Mouse (Mus musculus): ENCODE data around the gene Uts2b. TPM values are rescaled to one million over a fixed set of nuclear protein-coding genes. Genes with fewer than 3 reads are reported as not detected.

Uts2b gene
- total and polyA plus RNA-seq, 3 experiments = not detected

- Histone ChIP-seq H3K27ac (ENCODE audit: control insufficient read depth, low read depth, low read length) (no peak overlapping the region), H3K27me3 (ENCODE audit: control insufficient read depth in 1 of 2, insufficient read depth in 2 of 2, low read length in 2 of 2) (no peaks in the 10 kb centered on the region), H3K9ac (ENCODE audit: control insufficient read depth, low read depth, low read length, poor library complexity, severe bottlenecking) (no peak overlapping the region), H3K36me3 (ENCODE audit: control insufficient read depth in 1 of 2, insufficient read depth in 2 of 2, low read length in 2 of 2) (peaks cover 0 to 5% of the 10 kb centered on the region in 2 experiments; a peak in 2 of 4 replicates), H3K9me3 (replicated peaks; ENCODE audit: insufficient read depth, low read length) (no peaks in the 10 kb centered on the region), H3K4me3 (ENCODE audit: control insufficient read depth in 1 of 2, insufficient read depth in 1 of 2, low read depth in 2 of 2, low read length in 2 of 2) (no peak overlapping the region), H3K4me1 (ENCODE audit: control insufficient read depth in 1 of 2, insufficient read depth in 2 of 2, low read length in 2 of 2) (0 out of 4 replicates have a peak, but pooled peaks cover 0 to 2% of the 10 kb centered on the region in 2 experiments), H3K79me2 (ENCODE audit: control insufficient read depth, insufficient read depth, low read length, poor library complexity) (no peaks in the 10 kb centered on the region)
- TF ChIP-seq MAX (IDR thresholded peaks at IDR 0.05; ENCODE audit: low read length) (no peak), BHLHE40 (IDR thresholded peaks at IDR 0.05; ENCODE audit: borderline replicate concordance, low read depth, low read length) (no peak)
- no peak for DNase-seq (ENCODE audit: low read depth, low spot score)
Measured at GRCm38 (mm10) chr16:27382217-27382616, 12.2 kb upstream of the Uts2b start.

GRCm38 (mm10) chr16:27376556-27376955 lies 6.5 kb upstream of the Uts2b start:
- H3K27ac ChIP-seq (ENCODE audit: control insufficient read depth, low read depth, low read length) = no peak overlapping the region
- TF ChIP-seq MEF2A (IDR thresholded peaks at IDR 0.05; ENCODE audit: extremely low read depth, insufficient replicate concordance, low read depth, low read length, poor library complexity, severe bottlenecking) = no peak
- no peak for TF ChIP-seq ZNF384 (IDR thresholded peaks at IDR 0.05; ENCODE audit: low read depth, low read length)
- H3K27me3 ChIP-seq (ENCODE audit: control insufficient read depth in 1 of 2, insufficient read depth in 2 of 2, low read length in 2 of 2) = no peaks in the 10 kb centered on the region
- DNase-seq (ENCODE audit: low read depth, low spot score) = peak; percentile 45
- H3K36me3 ChIP-seq (ENCODE audit: control insufficient read depth in 1 of 2, insufficient read depth in 2 of 2, low read length in 2 of 2) = peaks cover 0 to 5% of the 10 kb centered on the region in 2 experiments; a peak in 2 of 4 replicates
- no peak overlapping the region for H3K9ac ChIP-seq (ENCODE audit: control insufficient read depth, low read depth, low read length, poor library complexity, severe bottlenecking)
- H3K9me3 ChIP-seq (replicated peaks; ENCODE audit: insufficient read depth, low read length) = no peaks in the 10 kb centered on the region
- H3K79me2 ChIP-seq (ENCODE audit: control insufficient read depth, insufficient read depth, low read length, poor library complexity) = no peaks in the 10 kb centered on the region
- peaks cover 0 to 2% of the 10 kb centered on the region in 2 experiments; a peak in 1 of 4 replicates for H3K4me1 ChIP-seq (ENCODE audit: control insufficient read depth in 1 of 2, insufficient read depth in 2 of 2, low read length in 2 of 2)
- no peak overlapping the region for H3K4me3 ChIP-seq (ENCODE audit: control insufficient read depth in 1 of 2, insufficient read depth in 1 of 2, low read depth in 2 of 2, low read length in 2 of 2)

GRCm38 (mm10) chr16:27375318-27375717 lies 5.3 kb upstream of the Uts2b start:
- no peak overlapping the region for H3K27ac ChIP-seq (ENCODE audit: control insufficient read depth, low read depth, low read length)
- no peaks in the 10 kb centered on the region for H3K9me3 ChIP-seq (replicated peaks; ENCODE audit: insufficient read depth, low read length)
- no peaks in the 10 kb centered on the region for H3K79me2 ChIP-seq (ENCODE audit: control insufficient read depth, insufficient read depth, low read length, poor library complexity)
- no peak overlapping the region for H3K4me3 ChIP-seq (ENCODE audit: control insufficient read depth in 1 of 2, insufficient read depth in 1 of 2, low read depth in 2 of 2, low read length in 2 of 2)
- H3K36me3 ChIP-seq (ENCODE audit: control insufficient read depth in 1 of 2, insufficient read depth in 2 of 2, low read length in 2 of 2) = peaks cover 0 to 5% of the 10 kb centered on the region in 2 experiments; a peak in 2 of 4 replicates
- peaks cover 0 to 2% of the 10 kb centered on the region in 2 experiments; a peak in 1 of 4 replicates for H3K4me1 ChIP-seq (ENCODE audit: control insufficient read depth in 1 of 2, insufficient read depth in 2 of 2, low read length in 2 of 2)
- no peak overlapping the region for H3K9ac ChIP-seq (ENCODE audit: control insufficient read depth, low read depth, low read length, poor library complexity, severe bottlenecking)
- no peak for TF ChIP-seq POLR2A (IDR thresholded peaks at IDR 0.05; ENCODE audit: control insufficient read depth in 1 of 2, insufficient read depth in 1 of 2, low read depth in 1 of 2, low read length in 2 of 2, poor library complexity in 1 of 2)
- TF ChIP-seq MAZ (IDR thresholded peaks at IDR 0.05; ENCODE audit: low read depth, low read length) = no peak
- no peak for DNase-seq (ENCODE audit: low read depth, low spot score)
- no peaks in the 10 kb centered on the region for H3K27me3 ChIP-seq (ENCODE audit: control insufficient read depth in 1 of 2, insufficient read depth in 2 of 2, low read length in 2 of 2)

- Histone ChIP-seq H3K4me3 (ENCODE audit: control insufficient read depth in 1 of 2, insufficient read depth in 1 of 2, low read depth in 2 of 2, low read length in 2 of 2) (no peak overlapping the region), H3K27ac (ENCODE audit: control insufficient read depth, low read depth, low read length) (no peak overlapping the region), H3K36me3 (ENCODE audit: control insufficient read depth in 1 of 2, insufficient read depth in 2 of 2, low read length in 2 of 2) (peaks cover 0 to 5% of the 10 kb centered on the region in 2 experiments; a peak in 2 of 4 replicates), H3K9ac (ENCODE audit: control insufficient read depth, low read depth, low read length, poor library complexity, severe bottlenecking) (no peak overlapping the region), H3K4me1 (ENCODE audit: control insufficient read depth in 1 of 2, insufficient read depth in 2 of 2, low read length in 2 of 2) (peaks cover 0 to 2% of the 10 kb centered on the region in 2 experiments; a peak in 1 of 4 replicates), H3K27me3 (ENCODE audit: control insufficient read depth in 1 of 2, insufficient read depth in 2 of 2, low read length in 2 of 2) (no peaks in the 10 kb centered on the region), H3K79me2 (ENCODE audit: control insufficient read depth, insufficient read depth, low read length, poor library complexity) (no peaks in the 10 kb centered on the region), H3K9me3 (replicated peaks; ENCODE audit: insufficient read depth, low read length) (no peaks in the 10 kb centered on the region)
- peak; percentile 47 for DNase-seq (ENCODE audit: low read depth, low spot score)
- TF ChIP-seq RAD21 (IDR thresholded peaks at IDR 0.05; ENCODE audit: low read depth, low read length) = no peak
- TF ChIP-seq ZNF384 (IDR thresholded peaks at IDR 0.05; ENCODE audit: low read depth, low read length) = no peak
- no peak for TF ChIP-seq CHD2 (IDR thresholded peaks at IDR 0.05; ENCODE audit: low read length)
- peak; percentile 15 to 38; a peak in 2 of 4 replicates for TF ChIP-seq EP300 (IDR thresholded peaks at IDR 0.05; ENCODE audit: low read depth in 1 of 2, low read length in 2 of 2)
- no peak for TF ChIP-seq NELFE (IDR thresholded peaks at IDR 0.05; ENCODE audit: low read depth, low read length)
- no peak for TF ChIP-seq TCF12 (IDR thresholded peaks at IDR 0.05; ENCODE audit: low read depth, low read length)
- TF ChIP-seq KAT2A (conservative IDR thresholded peaks at IDR 0.05; ENCODE audit: low read depth, low read length) = no peak
Measured at GRCm38 (mm10) chr16:27374139-27374538, 4.1 kb upstream of the Uts2b start.

Measured in MEL (cell line).